Mouse (Mus musculus): ENCODE results near the gene Zfp941.
"Not testable (repeated sequence)": the region's sequence is repeated elsewhere in the genome, so short reads cannot be mapped to it uniquely, and the experiment has no call there.

The Zfp941 gene

GRCm38 (mm10) chr7:140765888-140766739, 55.9 kb downstream of the Zfp941 start:
- DNase-seq, result no peak

DNA sequence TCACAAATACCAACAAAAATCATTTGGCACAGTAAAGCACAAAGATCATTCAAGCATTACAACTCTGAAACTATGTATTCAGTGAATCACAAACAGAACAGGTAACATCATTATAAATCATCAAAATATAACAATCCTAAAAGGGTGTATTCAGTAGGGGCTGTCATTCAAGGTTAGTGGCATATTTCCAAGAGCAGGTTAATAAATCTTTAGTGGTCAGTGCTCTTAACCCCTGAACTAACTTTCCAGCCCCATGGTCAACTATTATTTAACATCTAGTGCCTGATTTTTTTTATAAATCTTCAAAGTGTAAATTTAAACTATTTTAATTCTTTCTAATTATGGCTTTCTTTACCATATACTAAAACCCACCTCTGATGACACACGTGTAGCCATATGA, 56.6 kb downstream of the Zfp941 start:
- not testable (repeated sequence) for DNase-seq

DNA sequence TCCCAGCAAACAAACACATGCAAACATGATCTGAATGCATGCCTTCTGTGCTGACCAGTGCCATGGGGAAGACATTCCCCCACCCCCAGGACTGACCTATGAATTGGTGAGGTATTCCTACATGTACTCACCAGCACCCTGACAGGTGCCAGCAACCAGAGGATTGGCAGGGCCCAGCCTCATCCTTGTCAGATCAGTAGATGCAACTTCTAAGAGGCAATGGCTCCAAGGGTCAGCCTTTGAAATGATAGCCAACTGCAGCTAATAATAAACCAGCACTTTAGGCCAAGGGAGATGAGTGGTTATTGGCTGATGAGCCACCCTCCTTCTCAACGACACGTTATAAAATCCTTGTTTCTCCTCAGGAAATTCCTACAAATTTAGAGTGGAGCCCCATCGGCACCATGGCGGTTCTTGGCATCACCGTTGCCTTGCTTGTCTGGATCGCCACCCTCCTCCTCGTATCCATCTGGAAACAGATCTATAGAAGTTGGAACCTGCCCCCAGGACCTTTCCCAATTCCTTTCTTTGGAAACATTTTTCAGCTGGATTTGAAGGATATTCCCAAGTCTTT, 58.4 kb downstream of the Zfp941 start, which contains the start of gene Cyp2e1:
Gene Cyp2e1 (plus strand): TSS at position 293 of the 574 bp plus-strand sequence.
- no peak for DNase-seq

GRCm38 (mm10) chr7:140760647-140761046, 61.3 kb downstream of the Zfp941 start:
- no peak for DNase-seq

All from cerebellum, postnatal 14 days (tissue).